Mouse (Mus musculus) thymus, adult 2 months (tissue): ENCODE data around the gene E030018B13Rik.

Source experiments
- CTCF ChIP-seq: fragments of 200-500 bp; IDR thresholded peaks from 2 replicates; pipeline ENCODE4 v1.5.1; 2012; ENCODE audit warnings: mild to moderate bottlenecking, control low read depth, low read length, moderate library complexity, borderline replicate concordance; ENCODE audit not compliant: control insufficient read depth, poor library complexity, insufficient read depth; ENCODE audit errors: extremely low read depth
- POLR2A ChIP-seq: fragments of 200-500 bp; IDR thresholded peaks from 2 replicates; pipeline ENCODE4 v1.6.1; 2012; ENCODE audit warnings: mild to moderate bottlenecking, low read length, control low read depth, moderate library complexity; ENCODE audit not compliant: control insufficient read depth, poor library complexity, insufficient read depth; ENCODE audit errors: extremely low read depth

DNA sequence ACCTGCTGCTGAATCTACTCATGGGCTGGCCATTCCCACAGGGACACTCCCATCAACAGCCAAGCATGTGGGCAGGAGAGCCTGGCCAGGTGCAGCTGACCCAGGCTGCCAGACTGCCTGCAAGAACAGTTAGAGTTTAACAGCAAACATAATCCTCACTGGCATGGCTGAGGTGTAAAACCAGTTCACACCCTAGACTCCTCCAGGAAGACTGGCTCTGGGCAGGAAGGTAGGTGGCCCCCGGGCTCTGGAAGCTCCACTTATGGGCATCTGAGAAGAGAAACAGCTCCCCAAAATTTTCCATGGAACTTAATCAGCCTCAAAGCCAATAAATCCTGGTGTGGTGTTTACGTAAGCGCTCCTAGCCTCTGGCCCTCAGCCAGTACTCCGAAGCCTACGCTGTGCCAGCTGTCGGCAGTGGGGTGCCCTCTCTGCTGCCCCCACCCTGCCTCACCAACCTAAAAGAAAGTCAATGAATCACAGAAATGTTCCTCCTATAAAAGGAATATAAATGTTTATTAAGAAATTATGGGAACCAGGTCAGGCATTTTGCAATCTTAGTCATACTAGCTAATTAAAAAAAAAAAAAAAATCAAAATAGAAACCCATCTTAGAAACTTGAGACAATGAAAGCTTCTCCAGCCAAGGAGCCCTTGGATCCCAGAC, 8.2 kb downstream of the E030018B13Rik start:
- TF ChIP-seq CTCF (no peak), POLR2A (no peak)
